Mouse (Mus musculus) left cerebral cortex, adult 8-10 months (tissue): ENCODE results near the gene Zfp423. TPM values are rescaled to one million over a fixed set of nuclear protein-coding genes. Genes with fewer than 3 reads are reported as not detected.

Source experiments
- DNase-seq, 2 experiments: peaks; one replicate each; pipeline ENCODE4 v3.0.0; 2022; ENCODE audit warnings: low spot score in 2 of 2
- total RNA-seq, 4 experiments: library from RNA; stranded (reverse); gene quantifications; 2 replicates each; pipeline ENCODE4 v1.2.4; 2022

The Zfp423 gene
- total RNA-seq, 4 experiments from 2014 or later, result 30.7 to 35.6 (median 33.9) TPM

DNA sequence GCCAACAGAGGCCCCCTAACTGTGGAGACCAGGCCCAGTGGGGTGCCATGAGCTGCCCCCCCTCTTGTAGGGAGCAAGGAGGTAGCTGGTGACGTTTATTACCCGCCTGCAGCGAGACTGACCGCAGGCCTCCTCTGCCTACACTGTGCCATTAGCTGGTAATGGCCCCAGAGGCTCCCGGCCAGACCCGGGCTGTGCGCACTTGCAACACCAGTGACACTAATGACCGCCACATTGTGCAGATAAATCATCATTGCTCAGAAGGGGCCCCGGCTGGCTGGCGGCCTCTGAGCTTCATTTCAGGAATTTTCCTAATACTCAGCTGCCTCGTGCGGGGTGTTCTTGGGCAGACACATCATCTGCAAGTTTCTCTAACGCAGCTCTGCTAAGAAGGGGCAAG, 206.7 kb downstream of the Zfp423 start:
- DNase-seq, result no peak

DNA sequence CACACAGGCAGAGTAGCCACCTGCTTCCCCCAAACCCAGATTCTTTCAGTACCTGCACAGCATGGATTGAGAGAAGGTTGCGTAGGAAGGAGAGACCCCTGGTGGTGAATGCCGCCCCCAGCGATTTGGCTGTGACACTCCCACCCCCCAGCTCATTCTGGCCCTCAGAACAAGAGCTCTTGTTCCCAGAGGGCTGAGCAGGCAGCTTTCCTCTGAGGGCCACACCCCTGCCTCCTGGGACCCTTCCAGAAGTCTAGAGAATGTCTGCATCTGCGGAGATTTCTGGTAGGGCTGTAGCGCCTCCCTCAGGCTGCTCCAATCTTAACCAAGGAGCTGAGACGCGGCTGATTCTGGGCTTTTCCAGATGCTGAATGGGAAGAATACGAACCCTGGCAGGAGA, 211.8 kb downstream of the Zfp423 start:
- DNase-seq, result no peak

DNA sequence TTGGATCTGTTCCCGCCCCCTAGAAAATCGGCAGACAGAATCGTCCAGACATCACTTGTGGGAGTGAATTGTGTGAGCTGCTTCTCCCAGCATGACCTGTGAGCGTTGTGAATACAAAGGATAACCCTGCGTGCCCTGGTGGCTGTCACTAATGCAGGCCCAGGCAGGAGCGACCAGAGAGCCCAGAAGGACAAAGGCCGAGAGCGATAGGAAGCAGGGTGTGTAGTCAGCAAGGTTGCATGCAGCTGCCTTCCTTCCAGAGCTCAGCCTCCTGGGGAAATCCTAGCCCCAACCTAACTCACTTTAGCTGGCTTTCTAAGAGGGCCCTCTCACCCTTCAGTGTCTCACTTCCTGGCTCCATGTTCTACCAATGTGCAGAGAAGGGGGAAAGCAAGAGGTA, 212.3 kb downstream of the Zfp423 start:
- DNase-seq, result no peak

DNA sequence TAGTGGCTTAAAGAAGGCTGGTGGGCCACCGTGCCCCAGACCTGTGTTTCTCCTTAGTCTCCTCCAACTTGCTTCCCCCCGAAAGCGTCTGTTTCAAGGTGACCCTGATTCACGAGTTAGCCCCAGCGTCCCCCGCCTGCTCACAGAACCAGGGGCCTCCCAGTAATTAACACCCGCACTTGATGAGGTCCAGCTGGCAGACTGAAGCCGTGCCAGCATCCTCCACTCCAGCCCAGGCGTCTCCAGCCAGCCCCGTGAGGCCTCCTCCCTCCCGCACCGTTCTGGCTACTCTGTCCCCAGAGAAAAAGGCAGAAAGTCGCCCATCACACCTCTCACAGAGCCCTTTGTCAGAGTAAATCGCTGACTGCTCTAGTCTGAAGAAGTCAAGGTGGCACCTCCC, 213.3 kb downstream of the Zfp423 start:
- DNase-seq, result no peak

- DNase-seq, result no peak
These were observed 214.2 kb downstream of the Zfp423 start for GRCm38 (mm10) chr8:87745125-87745698.

GRCm38 (mm10) chr8:87744556-87744955, 214.8 kb downstream of the Zfp423 start:
- DNase-seq, result no peak

DNA sequence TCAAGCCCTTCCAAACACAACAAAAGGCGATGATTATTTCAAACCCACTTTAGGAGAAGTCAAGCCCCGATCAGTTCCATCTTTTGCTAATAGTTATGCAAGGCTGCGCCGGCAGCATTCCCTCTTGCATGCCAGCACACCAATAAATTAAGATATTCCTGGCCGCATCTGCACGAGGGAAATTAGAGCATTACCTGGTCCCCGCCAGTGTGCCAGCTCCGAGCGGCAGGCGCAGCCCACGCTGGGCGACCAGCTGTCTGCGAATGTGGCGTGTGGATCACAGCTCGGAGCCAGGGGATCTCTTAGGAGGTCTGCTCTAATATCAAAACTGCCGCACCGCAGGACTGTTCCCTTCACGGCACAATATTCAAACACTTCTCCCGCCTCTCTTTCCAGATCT, 217.4 kb downstream of the Zfp423 start:
- DNase-seq, result no peak

GRCm38 (mm10) chr8:87740946-87741530, 218.4 kb downstream of the Zfp423 start:
- no peak for DNase-seq

DNA sequence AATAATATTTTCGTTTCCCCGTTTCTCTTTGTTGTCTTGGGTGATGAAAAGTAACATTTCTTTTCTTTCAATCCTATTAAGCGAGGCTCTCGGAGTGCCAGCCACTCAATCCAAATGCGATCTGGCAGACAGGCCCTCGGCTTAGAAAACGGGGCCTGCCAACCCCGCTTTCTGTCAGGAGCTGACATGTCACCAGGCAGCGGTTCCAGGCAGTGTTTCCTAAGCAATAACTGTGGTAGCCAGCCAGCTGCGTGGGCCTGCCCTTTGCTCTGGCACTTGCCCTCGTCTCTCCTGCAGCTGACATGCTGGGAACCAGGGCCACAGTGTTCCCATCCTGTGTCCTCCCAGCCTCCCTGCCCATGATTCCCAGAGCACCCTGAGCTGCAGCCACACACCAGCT, 221.5 kb downstream of the Zfp423 start:
- DNase-seq, result no peak

DNA sequence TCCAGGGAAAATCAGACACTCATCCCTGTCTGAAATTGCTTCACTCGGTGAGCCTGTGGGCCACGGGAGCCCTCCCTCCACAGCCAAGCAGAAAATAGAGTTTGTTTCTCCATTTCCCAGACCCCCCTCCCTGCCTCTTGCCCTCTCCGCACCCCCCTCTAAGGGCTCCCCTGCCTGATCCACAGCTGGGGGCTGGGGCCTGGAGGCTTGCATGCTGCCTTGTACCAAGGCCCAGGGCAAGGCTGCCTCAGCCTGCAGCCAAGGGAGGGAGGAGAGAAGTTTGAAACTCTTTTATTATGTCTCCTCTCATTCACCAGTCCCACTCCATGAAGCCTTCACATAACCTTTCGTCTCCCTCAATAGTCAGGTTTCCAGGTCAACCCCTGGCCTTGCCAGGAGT, 224.5 kb downstream of the Zfp423 start:
- DNase-seq, result no peak

- no peak for DNase-seq
These were observed 224.9 kb downstream of the Zfp423 start for GRCm38 (mm10) chr8:87734496-87734895.

DNA sequence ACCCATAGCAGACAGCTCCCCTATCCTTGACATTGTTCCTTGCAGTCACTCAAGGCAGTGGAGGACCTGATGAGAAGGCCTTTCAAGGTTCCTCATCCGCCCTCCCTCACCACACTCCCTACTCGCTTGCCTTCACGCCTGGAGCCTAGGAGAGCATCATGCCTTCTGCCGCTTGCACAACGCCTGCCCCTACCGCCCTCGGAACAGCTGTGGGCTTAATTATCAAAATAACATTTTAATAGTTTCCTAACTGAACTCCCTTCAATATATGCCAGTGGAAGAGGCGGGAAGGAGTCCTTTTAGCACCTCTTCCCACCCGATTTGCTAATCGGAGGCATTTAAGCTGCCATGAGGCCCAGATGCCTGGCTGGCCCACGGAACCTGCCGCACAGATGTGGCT, 228.3 kb downstream of the Zfp423 start:
- no peak for DNase-seq

DNA sequence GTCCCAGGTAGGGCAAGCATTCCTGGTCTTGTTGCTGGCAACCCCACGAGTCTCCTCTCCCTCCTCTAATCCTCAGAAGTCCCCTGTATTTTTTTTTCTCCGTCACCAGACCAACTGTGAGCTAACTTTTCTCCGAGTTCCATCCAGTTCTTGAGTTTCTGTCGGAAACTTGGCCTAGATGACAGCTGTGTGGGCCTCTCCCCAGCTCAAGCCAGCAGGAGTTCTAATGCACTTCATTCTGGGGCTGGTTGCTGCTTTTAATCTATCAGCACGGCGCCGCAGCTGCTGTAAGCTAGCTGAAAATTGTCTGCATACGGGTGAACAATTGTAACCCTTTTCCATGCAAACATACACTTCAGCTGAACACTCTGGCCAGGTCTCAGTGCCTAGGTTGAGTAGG, 236.4 kb downstream of the Zfp423 start:
- no peak for DNase-seq

DNA sequence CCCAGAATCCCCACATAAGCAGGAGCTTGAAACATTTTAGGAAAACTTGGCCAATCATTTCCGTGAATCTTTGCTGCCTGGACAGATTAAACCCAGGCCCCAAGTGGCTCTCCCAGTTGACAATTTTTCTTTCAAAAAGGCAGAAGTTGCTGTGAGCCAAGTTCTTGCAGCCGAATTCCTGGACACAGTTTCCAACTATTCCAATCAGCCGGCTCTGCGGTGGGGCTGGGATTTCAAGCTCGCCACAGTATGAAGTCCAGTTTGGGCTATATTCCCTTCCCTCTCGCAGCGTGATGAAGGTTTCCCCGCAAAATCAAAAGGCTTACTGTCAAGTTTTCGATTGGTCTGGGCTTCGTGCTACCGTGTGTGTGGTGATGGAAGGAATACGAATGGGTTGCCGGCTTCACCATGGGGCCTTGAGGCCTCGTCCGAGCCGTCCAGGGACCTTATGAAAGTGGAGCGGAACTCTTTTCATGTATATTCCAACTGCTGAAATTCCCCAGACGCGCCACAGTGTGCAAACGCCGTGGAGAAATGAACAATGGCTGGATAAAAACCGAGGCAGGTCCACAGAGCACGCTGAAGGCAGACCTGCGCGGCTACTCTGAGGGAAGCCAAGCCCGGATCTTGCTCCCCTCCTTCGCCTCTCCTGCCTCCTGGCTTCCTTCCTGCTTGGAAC, 240.1 kb downstream of the Zfp423 start:
- DNase-seq, result no peak

- no peak for DNase-seq
These were observed 241.9 kb downstream of the Zfp423 start for GRCm38 (mm10) chr8:87717445-87717844.

- no peak for DNase-seq
These were observed 242.6 kb downstream of the Zfp423 start for GRCm38 (mm10) chr8:87716726-87717248.

GRCm38 (mm10) chr8:87715731-87716682, 243.4 kb downstream of the Zfp423 start:
- DNase-seq, result peak; percentile 40 to 68

GRCm38 (mm10) chr8:87713946-87714345, 245.4 kb downstream of the Zfp423 start:
- no peak for DNase-seq

GRCm38 (mm10) chr8:87711955-87712354, 247.4 kb downstream of the Zfp423 start:
- DNase-seq, result no peak

- no peak for DNase-seq
These were observed 251.2 kb downstream of the Zfp423 start for GRCm38 (mm10) chr8:87708127-87708637.

GRCm38 (mm10) chr8:87707176-87707575, 252.2 kb downstream of the Zfp423 start:
- DNase-seq, result no peak
